In genomic region chr5:25162981-25163380, GRCm38 (mm10) we compare ENCODE assay signal across 20 mouse cellular contexts. TPM values are rescaled to one million over a fixed set of nuclear protein-coding genes. Genes with fewer than 3 reads are reported as not detected.
"Had no signal": no experiment of that assay in that cellular context is flagged by ENCODE, and none has a peak within 500 bp of the region (broad histone marks: within the 10 kb centered on the region; RNA-seq: fewer than 3 reads in every experiment).

No protein-coding gene starts in this region.

- ATAC-seq: lung, postnatal 0 days; midbrain, embryonic 15.5 days had no signal

- H3K4me3 ChIP-seq: layer of hippocampus, adult 2 months; limb, embryonic 13.5 days; liver, embryonic 13.5 days; midbrain, embryonic 10.5 days; midbrain, embryonic 15.5 days; neural tube, embryonic 12.5 days had no signal

- H3K9me3 ChIP-seq: limb, embryonic 13.5 days; liver, embryonic 13.5 days; midbrain, embryonic 10.5 days; midbrain, embryonic 15.5 days; neural tube, embryonic 12.5 days had no signal

- H3K4me2 ChIP-seq: limb, embryonic 13.5 days; liver, embryonic 13.5 days; midbrain, embryonic 15.5 days; neural tube, embryonic 12.5 days had no signal

- H3K27ac ChIP-seq: layer of hippocampus, adult 2 months; limb, embryonic 13.5 days; liver, embryonic 13.5 days; midbrain, embryonic 10.5 days; midbrain, embryonic 15.5 days; neural tube, embryonic 12.5 days had no signal

- H3K36me3 ChIP-seq: limb, embryonic 13.5 days; liver, embryonic 13.5 days; midbrain, embryonic 10.5 days; midbrain, embryonic 15.5 days; neural tube, embryonic 12.5 days had no signal

- H3K9ac ChIP-seq: limb, embryonic 13.5 days; liver, embryonic 13.5 days; midbrain, embryonic 15.5 days; neural tube, embryonic 12.5 days had no signal

- H3K4me1 ChIP-seq: limb, embryonic 13.5 days; liver, embryonic 13.5 days; midbrain, embryonic 15.5 days had no signal

- H3K27me3 ChIP-seq: limb, embryonic 13.5 days; liver, embryonic 13.5 days; midbrain, embryonic 15.5 days; neural tube, embryonic 12.5 days had no signal

- DNase-seq: kidney, adult 18-20 months; kidney, postnatal 10 days; kidney, postnatal 4 days; left cerebral cortex, postnatal 4 days; liver, embryonic 13.5 days; lung, adult 18-20 months; lung, postnatal 4 days; thymus, adult 18-20 months; thymus, postnatal 14 days had no signal

RNA-seq across cellular contexts. Expression of gene Galntl5, which starts 18.3 kb away (rescaled TPM):
- total RNA-seq: layer of hippocampus, adult 2 months; layer of hippocampus, postnatal 10 days; left cerebral cortex, postnatal 4 days; megakaryocyte, adult 5-6 weeks; monocyte, adult 5-6 weeks; neutrophil, adult 5-6 weeks had no signal
- polyA plus RNA-seq: kidney, embryonic 14.5 days; limb, embryonic 13.5 days; liver, embryonic 13.5 days; lung, postnatal 0 days; midbrain, embryonic 10.5 days; midbrain, embryonic 15.5 days; neural tube, embryonic 12.5 days had no signal

RNA-seq across cellular contexts. Expression of gene E130116L18Rik, which starts 60.0 kb away (rescaled TPM):
- total RNA-seq: layer of hippocampus, adult 2 months; layer of hippocampus, postnatal 10 days; left cerebral cortex, postnatal 4 days; megakaryocyte, adult 5-6 weeks; monocyte, adult 5-6 weeks; neutrophil, adult 5-6 weeks had no signal
- polyA plus RNA-seq: kidney, embryonic 14.5 days; limb, embryonic 13.5 days; liver, embryonic 13.5 days; midbrain, embryonic 10.5 days; neural tube, embryonic 12.5 days had no signal
